Mouse (Mus musculus) myocyte (in vitro differentiated cells): ENCODE results near the gene Fbxo45.

ENCODE experiments used
- CEBPB ChIP-seq: IDR thresholded peaks from 2 replicates; pipeline ENCODE4 v1.6.1; 2011; ENCODE audit warnings: mild to moderate bottlenecking, moderate library complexity; ENCODE audit not compliant: poor library complexity, insufficient read depth, severe bottlenecking
- MYOD1 ChIP-seq, 3 experiments: IDR thresholded peaks; one replicate each; pipeline ENCODE4 v1.6.1; 2011; ENCODE audit warnings: control low read depth in 2 of 3, low read depth in 2 of 3, mild to moderate bottlenecking in 2 of 3, moderate library complexity in 1 of 3; ENCODE audit not compliant: insufficient read length in 2 of 3, control insufficient read depth in 1 of 3
- MYOG ChIP-seq, 3 experiments: IDR thresholded peaks; one replicate each; pipeline ENCODE4 v1.6.1; 2011; ENCODE audit warnings: control low read depth in 2 of 3, low read depth in 2 of 3, mild to moderate bottlenecking in 2 of 3; ENCODE audit not compliant: insufficient read length in 2 of 3, control insufficient read depth in 1 of 3, insufficient read depth in 1 of 3
- POLR2A ChIP-seq: IDR thresholded peaks from one replicate; pipeline ENCODE4 v1.6.1; 2011; ENCODE audit warnings: low read depth, mild to moderate bottlenecking, control low read depth, moderate library complexity; ENCODE audit not compliant: insufficient read length
- TCF12 ChIP-seq: IDR thresholded peaks from one replicate; pipeline ENCODE4 v1.6.1; 2011; ENCODE audit warnings: mild to moderate bottlenecking, control low read depth; ENCODE audit not compliant: poor library complexity, insufficient read depth, severe bottlenecking
- USF1 ChIP-seq: IDR thresholded peaks from one replicate; pipeline ENCODE4 v1.6.1; 2011; ENCODE audit warnings: low read depth, mild to moderate bottlenecking, control low read depth, moderate library complexity

DNA sequence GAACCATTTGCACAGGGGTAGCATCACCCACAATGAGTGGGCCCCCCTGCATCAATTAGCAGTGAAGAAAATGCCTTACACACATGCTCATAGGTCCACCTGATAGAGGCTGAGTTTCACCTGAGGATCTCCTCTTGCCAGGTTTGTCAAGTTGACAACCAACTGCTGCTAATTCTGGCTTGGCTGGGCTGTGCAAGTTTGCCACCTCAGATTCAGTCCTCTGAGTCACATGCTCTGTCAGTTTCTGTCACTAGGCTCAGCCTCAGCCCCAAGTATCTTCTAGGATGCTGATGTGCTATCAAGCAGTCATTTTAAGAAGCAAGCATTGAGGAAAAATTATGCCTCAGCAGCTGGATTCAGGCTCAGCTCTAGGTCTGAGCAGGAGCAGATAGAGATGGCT lies 32.8 kb downstream of the Fbxo45 start:
- TF ChIP-seq POLR2A (no peak), CEBPB (no peak), MYOD1 (IDR thresholded peaks at IDR 0.05; ENCODE audit: control insufficient read depth in 1 of 3, insufficient read length in 2 of 3, low read depth in 2 of 3) (no peak), TCF12 (no peak), MYOG (IDR thresholded peaks at IDR 0.05; ENCODE audit: control insufficient read depth in 1 of 3, insufficient read depth in 1 of 3, insufficient read length in 2 of 3, low read depth in 2 of 3) (no peak), USF1 (no peak)
